Mouse (Mus musculus) MEL (cell line): ENCODE measurements at regions not wholly inside any gene's neighbourhood (a gene's known extent, or its start where the extent isn't known, plus 50 kb on each side); places are given as distances from the start of the nearest gene placed in this dataset.
A peak's percentile ranks its signal among the peaks of the same experiment; 100 is the strongest.

Experiments used
- DNase-seq: peaks from one replicate; pipeline ENCODE4 v3.0.0; 2011; ENCODE audit warnings: low read depth, low spot score
- H3K27ac ChIP-seq: 2 replicates; pipeline ENCODE4 v1.5.1; 2012; ENCODE audit warnings: low read depth, mild to moderate bottlenecking, control low read depth, low read length, moderate library complexity; ENCODE audit not compliant: control insufficient read depth
- H3K27me3 ChIP-seq, 2 experiments: fragments of 150-350 bp in 1 of 2; sonication (generic) in 1 of 2; 2 replicates each; pipeline ENCODE4 v1.6.1; 2012; ENCODE audit warnings: low read length in 2 of 2, mild to moderate bottlenecking in 2 of 2, improper control_type of control experiment in 1 of 2, moderate library complexity in 1 of 2; ENCODE audit not compliant: insufficient read depth in 2 of 2, control insufficient read depth in 1 of 2
- H3K36me3 ChIP-seq, 2 experiments: 2 replicates each; pipeline ENCODE4 v1.6.1; 2012 to 2014; ENCODE audit warnings: low read length in 2 of 2, improper control_type of control experiment in 1 of 2, inconsistent platforms in 1 of 2, mild to moderate bottlenecking in 1 of 2; ENCODE audit not compliant: insufficient read depth in 2 of 2, control insufficient read depth in 1 of 2
- H3K4me1 ChIP-seq, 2 experiments: fragments of 150-350 bp in 1 of 2; sonication (generic) in 1 of 2; 2 replicates each; pipeline ENCODE4 v1.6.1; 2012; ENCODE audit warnings: low read length in 2 of 2, improper control_type of control experiment in 1 of 2, mild to moderate bottlenecking in 1 of 2; ENCODE audit not compliant: insufficient read depth in 2 of 2, control insufficient read depth in 1 of 2
- H3K4me3 ChIP-seq, 2 experiments: fragments of 150-350 bp in 1 of 2; sonication (generic) in 1 of 2; 2 replicates each; pipeline ENCODE4 v1.5.1; 2012; ENCODE audit warnings: low read depth in 2 of 2, low read length in 2 of 2, mild to moderate bottlenecking in 2 of 2, moderate library complexity in 2 of 2, control low read depth in 1 of 2, improper control_type of control experiment in 1 of 2; ENCODE audit not compliant: control insufficient read depth in 1 of 2, insufficient read depth in 1 of 2
- H3K79me2 ChIP-seq: 2 replicates; pipeline ENCODE4 v1.6.1; 2012; ENCODE audit warnings: mild to moderate bottlenecking, low read length, moderate library complexity; ENCODE audit not compliant: control insufficient read depth, poor library complexity, insufficient read depth
- H3K9ac ChIP-seq: 2 replicates; pipeline ENCODE4 v1.6.1; 2012; ENCODE audit warnings: low read depth, mild to moderate bottlenecking, control low read depth, low read length, moderate library complexity; ENCODE audit not compliant: control insufficient read depth, poor library complexity, severe bottlenecking
- H3K9me3 ChIP-seq: fragments of 150-350 bp; sonication (generic); replicated peaks from 2 replicates; pipeline ENCODE4 v1.6.1; 2012; ENCODE audit warnings: mild to moderate bottlenecking, low read length, improper control_type of control experiment, moderate library complexity; ENCODE audit not compliant: insufficient read depth
- BHLHE40 ChIP-seq: IDR thresholded peaks from 2 replicates; pipeline ENCODE4 v1.6.1; 2012; ENCODE audit warnings: low read depth, mild to moderate bottlenecking, inconsistent platforms, low read length, improper control_type of control experiment, borderline replicate concordance
- ELF1 ChIP-seq: IDR thresholded peaks from 2 replicates; pipeline ENCODE4 v1.6.1; 2014; ENCODE audit warnings: low read depth, mild to moderate bottlenecking, inconsistent platforms, low read length, improper control_type of control experiment, moderate library complexity
- EP300 ChIP-seq, 2 experiments: IDR thresholded peaks; 2 replicates each; pipeline ENCODE4 v1.6.1; 2011; ENCODE audit warnings: improper control_type of control experiment in 2 of 2, low read length in 2 of 2, low read depth in 1 of 2, mild to moderate bottlenecking in 1 of 2
- HCFC1 ChIP-seq: IDR thresholded peaks from 2 replicates; pipeline ENCODE4 v1.6.1; 2012; ENCODE audit warnings: low read depth, mild to moderate bottlenecking, inconsistent platforms, low read length, improper control_type of control experiment, moderate library complexity
- JUND ChIP-seq: IDR thresholded peaks from 2 replicates; pipeline ENCODE4 v1.6.1; 2011; ENCODE audit warnings: low read depth, mild to moderate bottlenecking, improper control_type of control experiment, low read length
- KAT2A ChIP-seq: conservative IDR thresholded peaks from 2 replicates; pipeline ENCODE4 v1.6.1; 2012; ENCODE audit warnings: low read depth, low read length, improper control_type of control experiment, inconsistent platforms
- MAX ChIP-seq: IDR thresholded peaks from 2 replicates; pipeline ENCODE4 v1.6.1; 2011; ENCODE audit warnings: low read length, improper control_type of control experiment
- MAZ ChIP-seq: IDR thresholded peaks from 2 replicates; pipeline ENCODE4 v1.6.1; 2012; ENCODE audit warnings: low read depth, mild to moderate bottlenecking, inconsistent platforms, low read length, improper control_type of control experiment
- MXI1 ChIP-seq: IDR thresholded peaks from 2 replicates; pipeline ENCODE4 v1.6.1; 2011; ENCODE audit warnings: mild to moderate bottlenecking, low read depth, low read length, improper control_type of control experiment
- NELFE ChIP-seq: IDR thresholded peaks from 2 replicates; pipeline ENCODE4 v1.6.1; 2011; ENCODE audit warnings: low read depth, low read length, improper control_type of control experiment
- POLR2A ChIP-seq, 2 experiments: IDR thresholded peaks; 2 replicates each; pipeline ENCODE4 v1.6.1; 2011 to 2012; ENCODE audit warnings: low read length in 2 of 2, mild to moderate bottlenecking in 2 of 2, control low read depth in 1 of 2, improper control_type of control experiment in 1 of 2, low read depth in 1 of 2, moderate library complexity in 1 of 2; ENCODE audit not compliant: control insufficient read depth in 1 of 2, insufficient read depth in 1 of 2, poor library complexity in 1 of 2
- POLR2AphosphoS5 ChIP-seq: IDR thresholded peaks from 2 replicates; pipeline ENCODE4 v1.6.1; 2012; ENCODE audit warnings: low read depth, borderline replicate concordance, mild to moderate bottlenecking, inconsistent platforms, low read length, moderate library complexity, mixed read lengths
- RCOR1 ChIP-seq: IDR thresholded peaks from 2 replicates; pipeline ENCODE4 v1.6.1; 2012; ENCODE audit warnings: low read depth, mild to moderate bottlenecking, inconsistent platforms, low read length, improper control_type of control experiment
- SIN3A ChIP-seq: IDR thresholded peaks from 2 replicates; pipeline ENCODE4 v1.6.1; 2012; ENCODE audit warnings: low read length, improper control_type of control experiment, inconsistent platforms
- SMC3 ChIP-seq: IDR thresholded peaks from 2 replicates; pipeline ENCODE4 v1.6.1; 2011; ENCODE audit warnings: low read depth, low read length, improper control_type of control experiment
- TAL1 ChIP-seq: IDR thresholded peaks from 2 replicates; pipeline ENCODE4 v1.6.1; 2012; ENCODE audit warnings: mild to moderate bottlenecking, inconsistent platforms, low read length, moderate library complexity, mixed read lengths
- TCF12 ChIP-seq: IDR thresholded peaks from 2 replicates; pipeline ENCODE4 v1.6.1; 2014; ENCODE audit warnings: low read depth, mild to moderate bottlenecking, inconsistent platforms, low read length, improper control_type of control experiment, moderate library complexity
- USF2 ChIP-seq, 2 experiments: IDR thresholded peaks; 2 replicates each; pipeline ENCODE4 v1.6.1; 2011 to 2012; ENCODE audit warnings: improper control_type of control experiment in 2 of 2, low read length in 2 of 2, borderline replicate concordance in 1 of 2, inconsistent platforms in 1 of 2, low read depth in 1 of 2, mild to moderate bottlenecking in 1 of 2; ENCODE audit not compliant: insufficient read depth in 1 of 2
- ZKSCAN1 ChIP-seq: IDR thresholded peaks from 2 replicates; pipeline ENCODE4 v1.6.1; 2012; ENCODE audit warnings: low read depth, mild to moderate bottlenecking, inconsistent platforms, low read length, improper control_type of control experiment, moderate library complexity
- ZNF384 ChIP-seq: IDR thresholded peaks from 2 replicates; pipeline ENCODE4 v1.6.1; 2012; ENCODE audit warnings: low read depth, mild to moderate bottlenecking, inconsistent platforms, low read length, improper control_type of control experiment

GRCm38 (mm10) chr6:66381279-66381934, 153.8 kb upstream of the Mad2l1 start:
- Histone ChIP-seq H3K27me3 (no peaks in the 10 kb centered on the region), H3K4me1 (no peaks in the 10 kb centered on the region)
- DNase-seq = no peak
- peak; percentile 13; the same call in 1 of the 2 replicates for TF ChIP-seq SMC3
- no peak for TF ChIP-seq TCF12
- TF ChIP-seq, all 39 proteins: peak for 1
- H3K36me3 ChIP-seq = no peaks in the 10 kb centered on the region
- no peaks in the 10 kb centered on the region for H3K79me2 ChIP-seq
- no peak overlapping the region for H3K9ac ChIP-seq
- no peak overlapping the region for H3K4me3 ChIP-seq
- H3K9me3 ChIP-seq = no peaks in the 10 kb centered on the region
- no peak overlapping the region for H3K27ac ChIP-seq

- no peak overlapping the region for H3K27ac ChIP-seq
- DNase-seq = no peak
- no peaks in the 10 kb centered on the region for H3K9me3 ChIP-seq
- no peaks in the 10 kb centered on the region for H3K36me3 ChIP-seq
- H3K4me3 ChIP-seq = no peak overlapping the region
- no peak overlapping the region for H3K9ac ChIP-seq
- no peaks in the 10 kb centered on the region for H3K27me3 ChIP-seq
- no peaks in the 10 kb centered on the region for H3K79me2 ChIP-seq
- no peaks in the 10 kb centered on the region for H3K4me1 ChIP-seq
- TF ChIP-seq BHLHE40 = no peak
- no peak for TF ChIP-seq MAZ
- TF ChIP-seq MAX = no peak
- TF ChIP-seq JUND = no peak
- no peak for TF ChIP-seq POLR2AphosphoS5
- no peak for TF ChIP-seq RCOR1
- no peak for TF ChIP-seq HCFC1
- TF ChIP-seq TAL1 = no peak
- no peak for TF ChIP-seq USF2 (IDR thresholded peaks at IDR 0.05; ENCODE audit: borderline replicate concordance in 1 of 2, insufficient read depth in 1 of 2, low read depth in 1 of 2, low read length in 2 of 2)
- TF ChIP-seq EP300 (IDR thresholded peaks at IDR 0.05; ENCODE audit: low read depth in 1 of 2, low read length in 2 of 2) = no peak
- no peak for TF ChIP-seq POLR2A (IDR thresholded peaks at IDR 0.05; ENCODE audit: control insufficient read depth in 1 of 2, insufficient read depth in 1 of 2, low read depth in 1 of 2, low read length in 2 of 2, poor library complexity in 1 of 2)
- TF ChIP-seq TCF12 = no peak
- TF ChIP-seq NELFE = no peak
- TF ChIP-seq SMC3 = no peak
- TF ChIP-seq MXI1 = no peak
- no peak for TF ChIP-seq KAT2A
- no peak for TF ChIP-seq ELF1
- TF ChIP-seq ZNF384 = no peak
- no peak for TF ChIP-seq ZKSCAN1
- TF ChIP-seq SIN3A = no peak
Measured at GRCm38 (mm10) chr6:66382347-66383010, 152.7 kb upstream of the Mad2l1 start.
